Mouse (Mus musculus): ENCODE results near the gene Gm10100. TPM values are rescaled to one million over a fixed set of nuclear protein-coding genes. Genes with fewer than 3 reads are reported as not detected.
"Not testable (repeated sequence)": the region's sequence is repeated elsewhere in the genome, so short reads cannot be mapped to it uniquely, and the experiment has no call there.

The Gm10100 gene
- polyA plus RNA-seq (2015; fragmentation: Nextera tagmentation; extraction: Ambion mirVana) = not detected in 2 replicates

GRCm38 (mm10) chr10:77726186-77726585, at the start of gene Gm10100:
Gene Gm10100, plus strand, starts transcription at chr10:77726486.
- Histone ChIP-seq H3K36me3 (replicated peaks) (no peaks in the 10 kb centered on the region), H3K27me3 (no peaks in the 10 kb centered on the region), H3K4me1 (replicated peaks) (no peaks in the 10 kb centered on the region), H3K4me3 (replicated peaks) (no peak within 1 kb of the TSS), H3K9me3 (replicated peaks) (no peaks in the 10 kb centered on the region), H3K27ac (replicated peaks) (no peak within 1 kb of the TSS), H3K4me2 (no peak within 1 kb of the TSS), H3K9ac (no peak within 1 kb of the TSS)
- no peak for ATAC-seq (ENCODE audit: insufficient read depth)
- 19% methylated on average over 3 of the region's 3 CpGs for WGBS (ENCODE audit: insufficient replicate concordance)

GRCm38 (mm10) chr10:77677562-77677961, 48.7 kb upstream of the Gm10100 start:
- Histone ChIP-seq H3K27ac (replicated peaks) (no peak overlapping the region), H3K27me3 (peaks cover 71% of the 10 kb centered on the region), H3K4me2 (no peak overlapping the region), H3K36me3 (replicated peaks) (no peaks in the 10 kb centered on the region), H3K9me3 (replicated peaks) (no peaks in the 10 kb centered on the region), H3K4me3 (replicated peaks) (no peak overlapping the region), H3K9ac (no peak overlapping the region), H3K4me1 (replicated peaks) (no peaks in the 10 kb centered on the region)
- no peak for ATAC-seq (ENCODE audit: insufficient read depth)
- WGBS (ENCODE audit: insufficient replicate concordance) = 1% methylated on average over 35 of the region's 35 CpGs

- H3K4me1 ChIP-seq (replicated peaks) = no peaks in the 10 kb centered on the region
- H3K9me3 ChIP-seq (replicated peaks) = no peaks in the 10 kb centered on the region
- no peaks in the 10 kb centered on the region for H3K36me3 ChIP-seq (replicated peaks)
- H3K4me3 ChIP-seq (replicated peaks) = no peak overlapping the region
- no peak overlapping the region for H3K9ac ChIP-seq
- no peak for ATAC-seq (ENCODE audit: insufficient read depth)
- WGBS (ENCODE audit: insufficient replicate concordance) = 52% methylated on average over 7 of the region's 7 CpGs
- no peak overlapping the region for H3K4me2 ChIP-seq
- H3K27ac ChIP-seq (replicated peaks) = no peak overlapping the region
- H3K27me3 ChIP-seq = peaks cover 90% of the 10 kb centered on the region
These were observed 43.3 kb upstream of the Gm10100 start for GRCm38 (mm10) chr10:77682994-77683393.

GRCm38 (mm10) chr10:77684181-77684580, 42.1 kb upstream of the Gm10100 start:
- no peak overlapping the region for H3K9ac ChIP-seq
- no peaks in the 10 kb centered on the region for H3K9me3 ChIP-seq (replicated peaks)
- ATAC-seq (ENCODE audit: insufficient read depth) = no peak
- no peak overlapping the region for H3K27ac ChIP-seq (replicated peaks)
- no peaks in the 10 kb centered on the region for H3K36me3 ChIP-seq (replicated peaks)
- WGBS (ENCODE audit: insufficient replicate concordance) = 31% methylated on average over 8 of the region's 8 CpGs
- H3K4me2 ChIP-seq = no peak overlapping the region
- H3K4me3 ChIP-seq (replicated peaks) = no peak overlapping the region
- no peaks in the 10 kb centered on the region for H3K4me1 ChIP-seq (replicated peaks)
- H3K27me3 ChIP-seq = peaks cover 90% of the 10 kb centered on the region

- no peak within 1 kb of the TSS for H3K4me2 ChIP-seq
These were observed 40.2 kb upstream of the Gm10100 start, which contains the start of gene Tspear for GRCm38 (mm10) chr10:77685895-77686664. Gene Tspear, plus strand, starts transcription at chr10:77686569.

GRCm38 (mm10) chr10:77687021-77687420, 39.3 kb upstream of the Gm10100 start:
- peaks cover 74% of the 10 kb centered on the region for H3K27me3 ChIP-seq
- no peak for ATAC-seq (ENCODE audit: insufficient read depth)
- H3K36me3 ChIP-seq (replicated peaks) = no peaks in the 10 kb centered on the region
- H3K27ac ChIP-seq (replicated peaks) = no peak overlapping the region
- H3K9me3 ChIP-seq (replicated peaks) = no peaks in the 10 kb centered on the region
- H3K4me2 ChIP-seq = no peak overlapping the region
- 23% methylated on average over 10 of the region's 10 CpGs for WGBS (ENCODE audit: insufficient replicate concordance)
- no peak overlapping the region for H3K9ac ChIP-seq
- no peaks in the 10 kb centered on the region for H3K4me1 ChIP-seq (replicated peaks)
- H3K4me3 ChIP-seq (replicated peaks) = no peak overlapping the region

More at GRCm38 (mm10) chr10:77685895-77686664, 40.2 kb upstream of the Gm10100 start, which contains the start of gene Tspear:
- no peak within 1 kb of the TSS for H3K4me3 ChIP-seq (replicated peaks)
- WGBS (ENCODE audit: insufficient replicate concordance) = 5% methylated on average over 22 of the region's 22 CpGs
- H3K9me3 ChIP-seq (replicated peaks) = no peaks in the 10 kb centered on the region
- no peak within 1 kb of the TSS for H3K9ac ChIP-seq
- H3K4me1 ChIP-seq (replicated peaks) = no peaks in the 10 kb centered on the region
- H3K36me3 ChIP-seq (replicated peaks) = no peaks in the 10 kb centered on the region
- H3K27me3 ChIP-seq = peaks cover 74% of the 10 kb centered on the region
- no peak for ATAC-seq (ENCODE audit: insufficient read depth)
- H3K27ac ChIP-seq (replicated peaks) = no peak within 1 kb of the TSS

- H3K36me3 ChIP-seq (replicated peaks); H3K27ac ChIP-seq (replicated peaks); H3K4me2 ChIP-seq; H3K4me3 ChIP-seq (replicated peaks); H3K9ac ChIP-seq; ATAC-seq (ENCODE audit: insufficient read depth); H3K9me3 ChIP-seq (replicated peaks); H3K4me1 ChIP-seq (replicated peaks): not testable (repeated sequence)
- 47% methylated on average over 3 of the region's 3 CpGs for WGBS (ENCODE audit: insufficient replicate concordance)
- H3K27me3 ChIP-seq = peaks cover 43% of the 10 kb centered on the region
These were observed 35.9 kb upstream of the Gm10100 start, which contains the start of gene Gm19402 for GRCm38 (mm10) chr10:77690356-77690807. Gene Gm19402, minus strand, starts transcription at chr10:77690757.

GRCm38 (mm10) chr10:77697133-77697532, 29.2 kb upstream of the Gm10100 start, which contains the start of gene Gm9508:
Gene Gm9508, minus strand, starts transcription at chr10:77697233.
- WGBS (ENCODE audit: insufficient replicate concordance) = 32% methylated on average over 4 of the region's 4 CpGs
- H3K4me3 ChIP-seq (replicated peaks) = no peak within 1 kb of the TSS
- no peak within 1 kb of the TSS for H3K27ac ChIP-seq (replicated peaks)
- H3K4me1 ChIP-seq (replicated peaks) = no peaks in the 10 kb centered on the region
- no peak for ATAC-seq (ENCODE audit: insufficient read depth)
- H3K4me2 ChIP-seq = no peak within 1 kb of the TSS
- H3K27me3 ChIP-seq = no peaks in the 10 kb centered on the region
- no peak within 1 kb of the TSS for H3K9ac ChIP-seq
- H3K36me3 ChIP-seq (replicated peaks) = no peaks in the 10 kb centered on the region
- no peaks in the 10 kb centered on the region for H3K9me3 ChIP-seq (replicated peaks)

GRCm38 (mm10) chr10:77706326-77706725, 20.0 kb upstream of the Gm10100 start, which contains the start of gene Gm10272:
Gene Gm10272, plus strand, starts transcription at chr10:77706626.
- no peaks in the 10 kb centered on the region for H3K9me3 ChIP-seq (replicated peaks)
- H3K4me3 ChIP-seq (replicated peaks) = no peak within 1 kb of the TSS
- no peak within 1 kb of the TSS for H3K4me2 ChIP-seq
- H3K27ac ChIP-seq (replicated peaks) = no peak within 1 kb of the TSS
- no peak within 1 kb of the TSS for H3K9ac ChIP-seq
- no peak for ATAC-seq (ENCODE audit: insufficient read depth)
- WGBS (ENCODE audit: insufficient replicate concordance) = 73% methylated on average over 1 of the region's 1 CpGs
- no peaks in the 10 kb centered on the region for H3K27me3 ChIP-seq
- H3K36me3 ChIP-seq (replicated peaks) = no peaks in the 10 kb centered on the region
- no peaks in the 10 kb centered on the region for H3K4me1 ChIP-seq (replicated peaks)

GRCm38 (mm10) chr10:77709831-77710230, 16.5 kb upstream of the Gm10100 start:
- ATAC-seq (ENCODE audit: insufficient read depth) = no peak
- Histone ChIP-seq H3K27ac (replicated peaks) (no peak overlapping the region), H3K4me1 (replicated peaks) (no peaks in the 10 kb centered on the region), H3K9ac (no peak overlapping the region), H3K9me3 (replicated peaks) (no peaks in the 10 kb centered on the region), H3K4me2 (no peak overlapping the region), H3K27me3 (no peaks in the 10 kb centered on the region), H3K4me3 (replicated peaks) (no peak overlapping the region), H3K36me3 (replicated peaks) (no peaks in the 10 kb centered on the region)
- WGBS (ENCODE audit: insufficient replicate concordance) = 57% methylated on average over 3 of the region's 3 CpGs

- not testable (repeated sequence) for H3K27me3 ChIP-seq; H3K4me3 ChIP-seq (replicated peaks); H3K4me2 ChIP-seq; H3K36me3 ChIP-seq (replicated peaks); H3K9ac ChIP-seq; H3K27ac ChIP-seq (replicated peaks); H3K9me3 ChIP-seq (replicated peaks); ATAC-seq (ENCODE audit: insufficient read depth); H3K4me1 ChIP-seq (replicated peaks)
These were observed 15.1 kb upstream of the Gm10100 start, which contains the start of gene Gm10024 for GRCm38 (mm10) chr10:77711157-77711556. Gene Gm10024, plus strand, starts transcription at chr10:77711457.

Data from liver, embryonic 15.5 days (tissue).